Mouse (Mus musculus) NIH3T3 (cell line): ENCODE measurements around the gene Spsb1.

Experiments used
- DNase-seq: peaks from one replicate; pipeline ENCODE4 v3.0.0-alpha.2; 2012; ENCODE audit warnings: low read depth

Spsb1 gene

GRCm38 (mm10) chr4:149952201-149952600, 2.6 kb downstream of the Spsb1 start:
- no peak for DNase-seq

- DNase-seq: peak; percentile 71
These were observed 3.6 kb downstream of the Spsb1 start for GRCm38 (mm10) chr4:149951201-149951600.

GRCm38 (mm10) chr4:149949691-149950090, 5.2 kb downstream of the Spsb1 start:
- DNase-seq: no peak

GRCm38 (mm10) chr4:149948119-149948518, 6.7 kb downstream of the Spsb1 start:
- peak; percentile 79 for DNase-seq

GRCm38 (mm10) chr4:149947396-149947795, 7.4 kb downstream of the Spsb1 start:
- no peak for DNase-seq

- no peak for DNase-seq
These were observed 9.6 kb downstream of the Spsb1 start for GRCm38 (mm10) chr4:149945194-149945593.

- no peak for DNase-seq
These were observed 10.6 kb downstream of the Spsb1 start for GRCm38 (mm10) chr4:149944214-149944613.

- DNase-seq: peak; percentile 57
These were observed 11.8 kb downstream of the Spsb1 start for GRCm38 (mm10) chr4:149942831-149943741.

- no peak for DNase-seq
These were observed 13.6 kb downstream of the Spsb1 start for GRCm38 (mm10) chr4:149941067-149941755.

GRCm38 (mm10) chr4:149938701-149939100, 16.1 kb downstream of the Spsb1 start:
- no peak for DNase-seq

- no peak for DNase-seq
These were observed 17.9 kb downstream of the Spsb1 start for GRCm38 (mm10) chr4:149936921-149937320.

GRCm38 (mm10) chr4:149935470-149935869, 19.4 kb downstream of the Spsb1 start:
- DNase-seq: no peak

GRCm38 (mm10) chr4:149933519-149934245, 21.2 kb downstream of the Spsb1 start:
- DNase-seq: no peak

GRCm38 (mm10) chr4:149933025-149933424, 21.8 kb downstream of the Spsb1 start:
- DNase-seq: no peak

- DNase-seq: no peak
These were observed 22.6 kb downstream of the Spsb1 start for GRCm38 (mm10) chr4:149932108-149932815.

- no peak for DNase-seq
These were observed 24.1 kb downstream of the Spsb1 start for GRCm38 (mm10) chr4:149930755-149931154.

- no peak for DNase-seq
These were observed 31.8 kb downstream of the Spsb1 start for GRCm38 (mm10) chr4:149923014-149923413.

GRCm38 (mm10) chr4:149922121-149922718, 32.6 kb downstream of the Spsb1 start:
- DNase-seq: peak; percentile 14

- peak; percentile 67 for DNase-seq
These were observed 34.0 kb downstream of the Spsb1 start for GRCm38 (mm10) chr4:149920886-149921285.

GRCm38 (mm10) chr4:149918455-149919070, 36.3 kb downstream of the Spsb1 start:
- no peak for DNase-seq

- no peak for DNase-seq
These were observed 38.0 kb downstream of the Spsb1 start for GRCm38 (mm10) chr4:149916831-149917230.
